In genomic region chr6:101048431-101048830, GRCm38 (mm10) we compare ENCODE assay signal across 24 mouse cellular contexts.
A peak's percentile ranks its signal among the peaks of the same experiment; 100 is the strongest.
DNase-seq lines count a peak whose midpoint lies in the region; ATAC-seq and TF ChIP-seq lines count a peak whose summit lies in the region.
"Had no signal": no experiment of that assay in that cellular context is flagged by ENCODE, and none has a peak within 500 bp of the region (broad histone marks: within the 10 kb centered on the region; RNA-seq: fewer than 3 reads in every experiment).

No protein-coding gene starts in this region.

- 0 out of 2 replicates have a peak, but pooled peaks cover 3% of the 10 kb centered on the region for H3K27me3 ChIP-seq in kidney, embryonic 15.5 days
- no peaks in the 10 kb centered on the region for H3K27me3 ChIP-seq in kidney, embryonic 14.5 days (ENCODE audit: control insufficient read depth, insufficient read depth, low read length)
- no peaks in the 10 kb centered on the region for H3K27me3 ChIP-seq in forebrain, postnatal 0 days (ENCODE audit: insufficient read depth, low read length)
- H3K27me3 ChIP-seq in neural tube, embryonic 15.5 days (replicated peaks) = no peaks in the 10 kb centered on the region
- H3K27me3 ChIP-seq: heart, embryonic 12.5 days; limb, embryonic 15.5 days; liver, embryonic 15.5 days had no signal

- H3K27ac ChIP-seq in kidney, embryonic 15.5 days = no peak overlapping the region
- no peak overlapping the region for H3K27ac ChIP-seq in kidney, embryonic 14.5 days (ENCODE audit: low read depth, low read length)
- no peak overlapping the region for H3K27ac ChIP-seq in forebrain, postnatal 0 days (ENCODE audit: low read depth, low read length)
- no peak overlapping the region for H3K27ac ChIP-seq in neural tube, embryonic 15.5 days (replicated peaks)
- H3K27ac ChIP-seq: layer of hippocampus, adult 2 months; limb, embryonic 15.5 days; liver, embryonic 15.5 days; macrophage had no signal

- H3K4me3 ChIP-seq in kidney, embryonic 15.5 days (replicated peaks) = no peak overlapping the region
- no peak overlapping the region for H3K4me3 ChIP-seq in kidney, embryonic 14.5 days (ENCODE audit: low read length)
- no peak overlapping the region for H3K4me3 ChIP-seq in forebrain, postnatal 0 days (ENCODE audit: low read depth, low read length)
- no peak overlapping the region for H3K4me3 ChIP-seq in neural tube, embryonic 15.5 days (replicated peaks)
- H3K4me3 ChIP-seq: heart, embryonic 12.5 days; layer of hippocampus, adult 2 months; limb, embryonic 15.5 days; liver, embryonic 15.5 days had no signal

- H3K4me1 ChIP-seq in kidney, embryonic 15.5 days = peaks cover 12% of the 10 kb centered on the region
- H3K4me1 ChIP-seq in kidney, embryonic 14.5 days (ENCODE audit: control insufficient read depth, insufficient read depth, low read length) = peaks cover 10% of the 10 kb centered on the region
- no peaks in the 10 kb centered on the region for H3K4me1 ChIP-seq in forebrain, postnatal 0 days (ENCODE audit: insufficient read depth)
- H3K4me1 ChIP-seq in neural tube, embryonic 15.5 days = peaks cover 6% of the 10 kb centered on the region
- H3K4me1 ChIP-seq: heart, embryonic 12.5 days; limb, embryonic 15.5 days; liver, embryonic 15.5 days had no signal

- peak overlapping the region; percentile 35 for H3K4me2 ChIP-seq in kidney, embryonic 15.5 days
- no peak overlapping the region for H3K4me2 ChIP-seq in kidney, embryonic 14.5 days (replicated peaks; ENCODE audit: low read depth, low read length)
- H3K4me2 ChIP-seq in forebrain, postnatal 0 days (ENCODE audit: low read depth) = no peak overlapping the region
- H3K4me2 ChIP-seq in neural tube, embryonic 15.5 days = 0 out of 2 replicates have a peak overlapping the region, but pooled peaks have one; percentile 1
- H3K4me2 ChIP-seq: heart, embryonic 12.5 days; limb, embryonic 15.5 days; liver, embryonic 15.5 days had no signal

- H3K9me3 ChIP-seq in kidney, embryonic 15.5 days (replicated peaks) = no peaks in the 10 kb centered on the region
- H3K9me3 ChIP-seq in kidney, embryonic 14.5 days (ENCODE audit: control insufficient read depth, low read length) = no peaks in the 10 kb centered on the region
- H3K9me3 ChIP-seq in forebrain, postnatal 0 days (ENCODE audit: low read length) = no peaks in the 10 kb centered on the region
- H3K9me3 ChIP-seq in neural tube, embryonic 15.5 days (replicated peaks) = no peaks in the 10 kb centered on the region
- H3K9me3 ChIP-seq: heart, embryonic 12.5 days; limb, embryonic 15.5 days; liver, embryonic 15.5 days had no signal

- no peak overlapping the region for H3K9ac ChIP-seq in kidney, embryonic 15.5 days
- H3K9ac ChIP-seq in kidney, embryonic 14.5 days (ENCODE audit: low read depth, low read length) = no peak overlapping the region
- H3K9ac ChIP-seq in forebrain, postnatal 0 days = no peak overlapping the region
- H3K9ac ChIP-seq in neural tube, embryonic 15.5 days (replicated peaks) = no peak overlapping the region
- H3K9ac ChIP-seq: heart, embryonic 12.5 days; limb, embryonic 15.5 days; liver, embryonic 15.5 days had no signal

- DNase-seq in adrenal gland, adult (ENCODE audit: inconsistent age in 2 of 2, low spot score in 1 of 2) = peak; percentile 5 to 52
- DNase-seq in adrenal gland, postnatal 14 days = no peak
- no peak for DNase-seq in forebrain, postnatal 0 days
- DNase-seq in frontal cortex, postnatal 25 days (ENCODE audit: low spot score in 2 of 2) = no peak
- DNase-seq in left cerebral cortex, adult 8-10 months (ENCODE audit: low spot score in 2 of 2) = no peak
- DNase-seq: adrenal gland, postnatal 25 days; cerebellum, adult 11 months; gastrocnemius, postnatal 10 days; heart, adult 11 months; heart, postnatal 14 days; kidney, adult 11 months; kidney, postnatal 14 days; layer of hippocampus, postnatal 36 days; right cerebral cortex, postnatal 14 days; thymus, adult 2 months had no signal

- WGBS in kidney, embryonic 15.5 days = 36% methylated on average over 1 of the region's 1 CpGs
- 34% methylated on average over 1 of the region's 1 CpGs for WGBS in kidney, embryonic 14.5 days
- WGBS in forebrain, postnatal 0 days = 50% methylated on average over 1 of the region's 1 CpGs
- 47% methylated on average over 1 of the region's 1 CpGs for WGBS in neural tube, embryonic 15.5 days

- no peaks in the 10 kb centered on the region for H3K36me3 ChIP-seq in kidney, embryonic 15.5 days
- no peaks in the 10 kb centered on the region for H3K36me3 ChIP-seq in kidney, embryonic 14.5 days (ENCODE audit: control insufficient read depth, insufficient read depth, low read length)
- no peaks in the 10 kb centered on the region for H3K36me3 ChIP-seq in forebrain, postnatal 0 days (ENCODE audit: insufficient read depth)
- no peaks in the 10 kb centered on the region for H3K36me3 ChIP-seq in neural tube, embryonic 15.5 days
- H3K36me3 ChIP-seq: heart, embryonic 12.5 days; limb, embryonic 15.5 days; liver, embryonic 15.5 days had no signal

- no peak for TF ChIP-seq CTCF in forebrain, postnatal 0 days (IDR thresholded peaks at IDR 0.05; ENCODE audit: low read depth)

- no peak for ATAC-seq in kidney, embryonic 15.5 days (replicated peaks; ENCODE audit: low FRiP score)
- no peak for ATAC-seq in kidney, embryonic 14.5 days (ENCODE audit: low FRiP score, low TSS enrichment)
- peak; percentile 14 for ATAC-seq in forebrain, postnatal 0 days
- no peak for ATAC-seq in neural tube, embryonic 15.5 days (ENCODE audit: low FRiP score)
- ATAC-seq: Patski had no signal

Comparison
In these comparisons a context has a peak if more than half of its experiments do, and no peak if none do; other contexts are left out.
1. DNase-seq: peak in adrenal gland, adult (2 of 2); none in adrenal gland, postnatal 14 days (single experiment), forebrain, postnatal 0 days (single experiment), frontal cortex, postnatal 25 days (0 of 2) and left cerebral cortex, adult 8-10 months (0 of 2).
2. H3K4me2 ChIP-seq: peak in kidney, embryonic 15.5 days (single experiment) and neural tube, embryonic 15.5 days (single experiment); none in kidney, embryonic 14.5 days (single experiment) and forebrain, postnatal 0 days (single experiment).